Mouse (Mus musculus) stomach, embryonic 14.5 days (tissue): ENCODE results near the gene Mgat1. TPM values are rescaled to one million over a fixed set of nuclear protein-coding genes. Genes with fewer than 3 reads are reported as not detected.
"Not testable (repeated sequence)": the region's sequence is repeated elsewhere in the genome, so short reads cannot be mapped to it uniquely, and the experiment has no call there.

Source experiments
- ATAC-seq: fragments of 200-750 bp; cut with Nextera tagmentation; 2 replicates; pipeline ENCODE4 v1.8.0; 2017; ENCODE audit warnings: low read depth, moderate TSS enrichment; ENCODE audit not compliant: insufficient number of reproducible peaks, insufficient read depth, low FRiP score
- H3K27ac ChIP-seq: fragments of 300-500 bp; sonication (generic); 2 replicates; pipeline ENCODE4 v1.5.1; 2014; ENCODE audit warnings: mild to moderate bottlenecking, low read length, moderate library complexity, mixed read lengths
- H3K27me3 ChIP-seq: fragments of 300-500 bp; sonication (generic); 2 replicates; pipeline ENCODE4 v1.6.1; 2014; ENCODE audit warnings: low read length, control low read depth, mixed read lengths; ENCODE audit not compliant: control insufficient read depth, insufficient read depth
- H3K36me3 ChIP-seq: fragments of 300-500 bp; sonication (generic); 2 replicates; pipeline ENCODE4 v1.6.1; 2014; ENCODE audit warnings: mild to moderate bottlenecking, control low read depth, low read length, moderate library complexity, mixed read lengths; ENCODE audit not compliant: control insufficient read depth, insufficient read depth
- H3K4me1 ChIP-seq: fragments of 300-500 bp; sonication (generic); 2 replicates; pipeline ENCODE4 v1.6.1; 2014; ENCODE audit warnings: low read length, control low read depth, mixed read lengths; ENCODE audit not compliant: control insufficient read depth, insufficient read depth
- H3K4me2 ChIP-seq: fragments of 300-500 bp; sonication (generic); replicated peaks from 2 replicates; pipeline ENCODE4 v1.6.1; 2014; ENCODE audit warnings: low read depth, low read length, control low read depth
- H3K4me3 ChIP-seq: fragments of 300-500 bp; sonication (generic); 2 replicates; pipeline ENCODE4 v1.5.1; 2014; ENCODE audit warnings: low read depth, low read length, control low read depth
- H3K9ac ChIP-seq: fragments of 300-500 bp; sonication (generic); replicated peaks from 2 replicates; pipeline ENCODE4 v1.6.1; 2014; ENCODE audit warnings: low read depth, mild to moderate bottlenecking, control low read depth, low read length, moderate library complexity, mixed read lengths
- H3K9me3 ChIP-seq: fragments of 300-500 bp; sonication (generic); 2 replicates; pipeline ENCODE4 v1.6.1; 2016; ENCODE audit warnings: low read depth, low read length, control low read depth; ENCODE audit not compliant: control insufficient read depth
- WGBS: fragments of 180-500 bp; shearing (Covaris S2); extraction: QIAGEN DNeasy Blood & Tissue Kit; methylation state at CpG from one replicate; pipeline ENCODE4 v1.1.7; 2014; 5-methylcytosine and 5-hydroxymethylcytosine counted together
- polyA plus RNA-seq: library from polyadenylated mRNA; unstranded; fragments of >200 nt; fragmentation: Nextera tagmentation; extraction: Ambion mirVana; gene quantifications from 2 replicates; pipeline ENCODE4 v1.2.1, GENCODE M21; 2014

Gene Mgat1
- 55.0 and 62.5 TPM in 2 replicates for polyA plus RNA-seq

GRCm38 (mm10) chr11:49243727-49244594 lies at the start of gene Mgat1:
TSS of gene Mgat1 (plus strand) at chr11:49244191.
- Histone ChIP-seq H3K27ac (peak within 1 kb of the TSS; percentile 87), H3K4me3 (peak within 1 kb of the TSS; percentile 43), H3K9ac (peak within 1 kb of the TSS; percentile 42), H3K27me3 (no peaks in the 10 kb centered on the region), H3K4me1 (peaks cover 22% of the 10 kb centered on the region; the same call in 1 of the 2 replicates), H3K9me3 (no peaks in the 10 kb centered on the region), H3K4me2 (peak within 1 kb of the TSS; percentile 62), H3K36me3 (no peaks in the 10 kb centered on the region)
- under 1% methylated on average over 57 of the region's 60 CpGs for WGBS
- ATAC-seq = peak; percentile 93

- not testable (repeated sequence) for H3K9ac ChIP-seq, H3K4me2 ChIP-seq, H3K36me3 ChIP-seq, H3K27ac ChIP-seq, H3K27me3 ChIP-seq, H3K4me1 ChIP-seq, H3K4me3 ChIP-seq, H3K9me3 ChIP-seq, ATAC-seq
- 91% methylated on average over 8 of the region's 9 CpGs for WGBS
Observed at GRCm38 (mm10) chr11:49194771-49195170, 49.2 kb upstream of the Mgat1 start.

- H3K9ac ChIP-seq = no peak overlapping the region
- no peaks in the 10 kb centered on the region for H3K27me3 ChIP-seq
- no peaks in the 10 kb centered on the region for H3K9me3 ChIP-seq
- no peak overlapping the region for H3K27ac ChIP-seq
- no peak overlapping the region for H3K4me2 ChIP-seq
- ATAC-seq = no peak
- 80% methylated on average over 7 of the region's 7 CpGs for WGBS
- no peak overlapping the region for H3K4me3 ChIP-seq
- H3K36me3 ChIP-seq = no peaks in the 10 kb centered on the region
- no peaks in the 10 kb centered on the region for H3K4me1 ChIP-seq
Observed at GRCm38 (mm10) chr11:49195819-49196322, 48.1 kb upstream of the Mgat1 start.

- Histone ChIP-seq H3K4me1 (peaks cover 6% of the 10 kb centered on the region; the same call in 1 of the 2 replicates), H3K27ac (no peak overlapping the region), H3K4me2 (no peak overlapping the region), H3K27me3 (no peaks in the 10 kb centered on the region), H3K9ac (no peak overlapping the region), H3K36me3 (no peaks in the 10 kb centered on the region), H3K9me3 (no peaks in the 10 kb centered on the region), H3K4me3 (no peak overlapping the region)
- no peak for ATAC-seq
Observed at GRCm38 (mm10) chr11:49200666-49201065, 43.3 kb upstream of the Mgat1 start.

GRCm38 (mm10) chr11:49201142-49201541 lies 42.8 kb upstream of the Mgat1 start:
- H3K4me3 ChIP-seq = no peak overlapping the region
- no peak overlapping the region for H3K9ac ChIP-seq
- no peak overlapping the region for H3K4me2 ChIP-seq
- H3K27me3 ChIP-seq = no peaks in the 10 kb centered on the region
- peaks cover 6% of the 10 kb centered on the region; the same call in 1 of the 2 replicates for H3K4me1 ChIP-seq
- H3K36me3 ChIP-seq = peaks cover under 1% of the 10 kb centered on the region; the same call in 1 of the 2 replicates
- no peak overlapping the region for H3K27ac ChIP-seq
- H3K9me3 ChIP-seq = no peaks in the 10 kb centered on the region
- ATAC-seq = no peak

- H3K36me3 ChIP-seq = peaks cover 9% of the 10 kb centered on the region; the same call in 1 of the 2 replicates
- H3K9me3 ChIP-seq = no peaks in the 10 kb centered on the region
- no peaks in the 10 kb centered on the region for H3K27me3 ChIP-seq
- ATAC-seq = no peak
- peak overlapping the region; percentile 89 for H3K4me3 ChIP-seq
- 54% methylated on average over 2 of the region's 2 CpGs for WGBS
- H3K27ac ChIP-seq = peak overlapping the region; percentile 99; the same call in 1 of the 2 replicates
- no peak overlapping the region; the same call in 1 of the 2 replicates for H3K9ac ChIP-seq
- peaks cover 6% of the 10 kb centered on the region; the same call in 1 of the 2 replicates for H3K4me1 ChIP-seq
- H3K4me2 ChIP-seq = peak overlapping the region; percentile 86
Observed at GRCm38 (mm10) chr11:49202071-49202470, 41.9 kb upstream of the Mgat1 start.

GRCm38 (mm10) chr11:49202523-49203061 lies 41.4 kb upstream of the Mgat1 start:
- Histone ChIP-seq H3K27me3 (no peaks in the 10 kb centered on the region), H3K4me2 (peak overlapping the region; percentile 86), H3K9ac (peak overlapping the region; percentile 98), H3K4me3 (peak overlapping the region; percentile 89), H3K9me3 (no peaks in the 10 kb centered on the region), H3K27ac (peak overlapping the region; percentile 99), H3K4me1 (peaks cover 6% of the 10 kb centered on the region; the same call in 1 of the 2 replicates), H3K36me3 (peaks cover 9% of the 10 kb centered on the region; the same call in 1 of the 2 replicates)
- 2% methylated on average over 10 of the region's 10 CpGs for WGBS
- peak; percentile 35 for ATAC-seq

- peak within 1 kb of the TSS; percentile 86 for H3K4me2 ChIP-seq
- ATAC-seq = peak; percentile 91
- H3K4me1 ChIP-seq = peaks cover 6% of the 10 kb centered on the region; the same call in 1 of the 2 replicates
- no peaks in the 10 kb centered on the region for H3K27me3 ChIP-seq
- no peaks in the 10 kb centered on the region for H3K9me3 ChIP-seq
- H3K27ac ChIP-seq = peak within 1 kb of the TSS; percentile 99
- under 1% methylated on average over 44 of the region's 47 CpGs for WGBS
- H3K9ac ChIP-seq = peak within 1 kb of the TSS; percentile 98
- peaks cover 9% of the 10 kb centered on the region; the same call in 1 of the 2 replicates for H3K36me3 ChIP-seq
- peak within 1 kb of the TSS; percentile 89 for H3K4me3 ChIP-seq
Observed at GRCm38 (mm10) chr11:49203129-49203768, 40.7 kb upstream of the Mgat1 start, which contains the start of gene Zfp62. TSS of gene Zfp62 (plus strand) at chr11:49203292.
